Mouse (Mus musculus) gastrocnemius, adult 18-20 months (tissue): ENCODE results near the gene Gm17584. TPM values are rescaled to one million over a fixed set of nuclear protein-coding genes. Genes with fewer than 3 reads are reported as not detected.
"Not testable (repeated sequence)": the region's sequence is repeated elsewhere in the genome, so short reads cannot be mapped to it uniquely, and the experiment has no call there.

ENCODE experiments used
- DNase-seq: peaks from one replicate; pipeline ENCODE4 v3.0.0; 2021; ENCODE audit warnings: low spot score
- long read RNA-seq, 2 experiments: library from polyadenylated mRNA; stranded (forward); transcript quantifications; one replicate each; pipeline ENCODE4 v2.0.0; 2021
- total RNA-seq, 2 experiments: library from RNA; stranded (reverse); gene quantifications; 2 replicates each; pipeline ENCODE4 v1.2.3; 2021

Gm17584 gene
- not detected for total RNA-seq
- long read RNA-seq, experiment 1 = 0 reads
- long read RNA-seq, experiment 2 = 0 reads

DNA sequence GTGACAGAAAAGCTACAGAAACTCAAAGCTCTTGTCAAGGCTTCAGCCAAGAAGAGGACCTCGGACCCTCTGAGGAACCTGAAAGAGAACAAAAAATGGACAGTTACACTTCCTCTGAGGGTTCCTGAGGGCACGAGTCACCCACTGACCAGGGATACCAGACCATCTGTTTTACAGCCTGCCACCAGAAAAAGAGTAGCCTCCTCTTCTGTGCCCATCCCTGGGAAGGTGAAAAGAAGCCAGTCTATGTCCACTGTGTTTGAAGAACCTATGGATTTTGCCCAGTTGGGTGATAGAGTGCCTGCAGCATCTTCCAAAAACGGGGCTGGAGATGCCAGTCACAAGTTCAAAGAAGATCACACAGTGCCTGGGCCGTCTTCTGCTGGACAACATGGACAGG lies at the start of gene Gm17584:
Gene Gm17584, plus strand, starts transcription at position 301 of the 400 bp plus-strand sequence.
- not testable (repeated sequence) for DNase-seq

Other genes starting within 250 kb of the Gm17584 start
- gene Gm17469, start 129.3 kb downstream of the Gm17584 start, total RNA-seq = not detected